Mouse (Mus musculus): ENCODE data around the gene Gm5134.

DNA sequence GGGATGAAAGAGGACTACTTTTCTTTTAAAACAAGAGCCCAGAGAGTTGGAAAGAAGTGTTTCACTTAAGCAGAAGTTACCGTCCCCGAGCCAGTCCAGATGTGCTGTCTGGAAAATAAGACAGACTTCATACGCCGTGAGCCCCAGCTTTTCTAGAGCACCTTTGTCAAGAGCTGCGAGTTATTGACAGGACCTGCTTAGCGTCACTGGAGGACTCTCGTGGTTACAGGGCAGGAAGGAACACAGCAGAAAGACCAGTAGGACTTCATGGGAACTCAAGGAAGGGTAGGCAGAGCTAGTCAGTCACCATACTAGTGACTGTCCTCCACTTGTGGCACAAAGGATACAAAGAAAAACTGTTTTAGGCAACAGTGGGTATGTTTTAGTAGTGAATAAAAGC is 38.8 kb upstream of the Gm5134 start:
- TF ChIP-seq CTCF (IDR thresholded peaks at IDR 0.05) (no peak), EP300 (IDR thresholded peaks at IDR 0.05) (no peak)

Data from lung, postnatal 0 days (tissue).